Mouse (Mus musculus): ENCODE results near the gene C2cd4c.

- TF ChIP-seq EP300 (IDR thresholded peaks at IDR 0.05; ENCODE audit: low read depth): no peak
- TF ChIP-seq CTCF (IDR thresholded peaks at IDR 0.05; ENCODE audit: low read depth): no peak
Observed at GRCm38 (mm10) chr10:79587752-79588126, 26.1 kb downstream of the C2cd4c start.
